Mouse (Mus musculus): Measurements from ENCODE around the gene Ppp1r14c.
A peak's percentile ranks its signal among the peaks of the same experiment; 100 is the strongest.

Ppp1r14c gene

GRCm38 (mm10) chr10:3366036-3366869 is at the start of gene Ppp1r14c:
TSS of gene Ppp1r14c (plus strand) at chr10:3366057.
- peak; percentile 62 to 63 for DNase-seq

- no peak for DNase-seq
These were observed 44.5 kb upstream of the Ppp1r14c start for GRCm38 (mm10) chr10:3321406-3321805.

GRCm38 (mm10) chr10:3325447-3325846 is 40.4 kb upstream of the Ppp1r14c start:
- DNase-seq, result peak; percentile 28 to 42

GRCm38 (mm10) chr10:3332880-3333279 is 33.0 kb upstream of the Ppp1r14c start:
- DNase-seq, result peak; percentile 59 to 66

- no peak for DNase-seq
These were observed 31.3 kb upstream of the Ppp1r14c start for GRCm38 (mm10) chr10:3334570-3334969.

- no peak for DNase-seq
These were observed 29.0 kb upstream of the Ppp1r14c start for GRCm38 (mm10) chr10:3336729-3337329.

- peak; percentile 4 to 12 for DNase-seq
These were observed 28.4 kb upstream of the Ppp1r14c start for GRCm38 (mm10) chr10:3337330-3337901.

- no peak for DNase-seq
These were observed 20.2 kb upstream of the Ppp1r14c start for GRCm38 (mm10) chr10:3345706-3346105.

- no peak for DNase-seq
These were observed 6.3 kb upstream of the Ppp1r14c start for GRCm38 (mm10) chr10:3359531-3359930.

- no peak for DNase-seq
These were observed 204 bp upstream of the Ppp1r14c start for GRCm38 (mm10) chr10:3365671-3366035.

GRCm38 (mm10) chr10:3366870-3367431 is 1.1 kb downstream of the Ppp1r14c start:
- peak; percentile 20 to 46 for DNase-seq

- no peak for DNase-seq
These were observed 1.6 kb downstream of the Ppp1r14c start for GRCm38 (mm10) chr10:3367440-3367839.

GRCm38 (mm10) chr10:3383176-3383575 is 17.3 kb downstream of the Ppp1r14c start:
- no peak for DNase-seq

GRCm38 (mm10) chr10:3392251-3392650 is 26.4 kb downstream of the Ppp1r14c start:
- peak; percentile 24 to 44 for DNase-seq

- no peak for DNase-seq
These were observed 27.7 kb downstream of the Ppp1r14c start for GRCm38 (mm10) chr10:3393548-3393947.

- DNase-seq, result peak in 1 of 2 experiments; percentile 32
These were observed 28.3 kb downstream of the Ppp1r14c start for GRCm38 (mm10) chr10:3394193-3394592.

GRCm38 (mm10) chr10:3394671-3395288 is 28.9 kb downstream of the Ppp1r14c start:
- no peak for DNase-seq

- no peak for DNase-seq
These were observed 29.6 kb downstream of the Ppp1r14c start for GRCm38 (mm10) chr10:3395341-3395931.

- peak; percentile 58 to 72 for DNase-seq
These were observed 30.3 kb downstream of the Ppp1r14c start for GRCm38 (mm10) chr10:3396008-3396795.

GRCm38 (mm10) chr10:3397406-3397805 is 31.5 kb downstream of the Ppp1r14c start:
- no peak for DNase-seq

- no peak for DNase-seq
These were observed 32.2 kb downstream of the Ppp1r14c start for GRCm38 (mm10) chr10:3398051-3398450.

GRCm38 (mm10) chr10:3402284-3402683 is 36.4 kb downstream of the Ppp1r14c start:
- DNase-seq, result no peak
